7 mouse cellular contexts compared by ENCODE assay signal in genomic region chr12:17709451-17709850, GRCm38 (mm10). TPM values are rescaled to one million over a fixed set of nuclear protein-coding genes. Genes with fewer than 3 reads are reported as not detected.
DNase-seq lines count a peak whose midpoint lies in the region; ATAC-seq lines count a peak whose summit lies in the region.

No protein-coding gene starts in this region.

- ATAC-seq in hematopoietic stem cell, adult 5-6 weeks (replicated peaks in 1 of 2; ENCODE audit: insufficient read depth in 1 of 2, low FRiP score in 2 of 2, low TSS enrichment in 1 of 2, low read depth in 1 of 2, poor library complexity in 2 of 2, severe bottlenecking in 2 of 2), result 0 out of 4 replicates have a peak, but pooled peaks have one; percentile 11 to 35

- peak; percentile 46 for DNase-seq in CD4-positive, CD25-positive, alpha-beta regulatory T cell, adult 2 months (ENCODE audit: low read depth, low spot score)
- peak; percentile 94 for DNase-seq in ES-CJ7 (ENCODE audit: low read depth, low spot score)
- DNase-seq in mesoderm, embryonic 11.5 days (ENCODE audit: low read depth, low spot score), result peak; percentile 58
- DNase-seq in layer of hippocampus, postnatal 10 days (ENCODE audit: low spot score in 2 of 2), result no peak
- DNase-seq in cerebellum, postnatal 4 days (ENCODE audit: low spot score in 2 of 2), result no peak
- no peak for DNase-seq in ovary, adult 18-20 months (ENCODE audit: low spot score)

RNA-seq across cellular contexts. Expression of gene Hpcal1, which starts 18.8 kb away (rescaled TPM):
- total RNA-seq in hematopoietic stem cell, adult 5-6 weeks (2017), result 15.5 and 16.8 TPM in 2 replicates
- total RNA-seq in layer of hippocampus, postnatal 10 days (2021), result 10 to 100 TPM; 41.4 to 44.5 TPM

Comparison
In these comparisons a context has a peak if more than half of its experiments do, and no peak if none do; other contexts are left out.
1. DNase-seq: peak in CD4-positive, CD25-positive, alpha-beta regulatory T cell, adult 2 months (single experiment), ES-CJ7 (single experiment) and mesoderm, embryonic 11.5 days (single experiment); none in layer of hippocampus, postnatal 10 days (0 of 2), cerebellum, postnatal 4 days (0 of 2) and ovary, adult 18-20 months (single experiment).